Mouse (Mus musculus) C2C12 (cell line): ENCODE data around the gene Wdr74.

ENCODE experiments used
- CTCF ChIP-seq: IDR thresholded peaks from one replicate; pipeline ENCODE4 v1.5.1; 2011; ENCODE audit not compliant: control insufficient read depth, insufficient read depth, insufficient read length
- MAX ChIP-seq: IDR thresholded peaks from one replicate; pipeline ENCODE4 v1.6.1; 2011; ENCODE audit warnings: mild to moderate bottlenecking, control low read depth
- MYOG ChIP-seq: IDR thresholded peaks from one replicate; pipeline ENCODE4 v1.6.1; 2011; ENCODE audit not compliant: control insufficient read depth, insufficient read length; ENCODE audit errors: extremely low read depth
- USF1 ChIP-seq: IDR thresholded peaks from one replicate; pipeline ENCODE4 v1.6.1; 2011; ENCODE audit warnings: low read depth, mild to moderate bottlenecking, control low read depth, moderate library complexity

DNA sequence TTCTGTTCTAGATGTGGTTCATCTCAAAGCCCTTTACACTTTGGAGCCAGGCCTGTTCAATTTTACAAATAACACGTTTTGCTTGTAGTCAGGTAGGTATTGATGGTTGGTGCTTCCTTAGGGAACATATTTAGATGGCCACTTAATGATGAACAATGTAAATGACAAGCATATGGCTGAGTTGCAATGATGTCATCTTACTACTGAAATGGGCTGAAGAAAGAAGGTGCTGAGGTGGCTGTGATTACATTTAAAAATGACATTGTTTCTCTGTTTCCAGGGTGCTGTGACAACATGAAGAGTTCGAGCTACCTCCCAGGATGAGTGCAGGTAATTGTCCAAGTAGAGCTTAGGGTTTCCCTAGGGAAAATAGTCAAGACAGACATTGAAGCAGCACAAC is 11.2 kb upstream of the Wdr74 start:
- no peak for TF ChIP-seq CTCF
- TF ChIP-seq USF1 = no peak
- no peak for TF ChIP-seq MYOG
- TF ChIP-seq MAX = no peak
